Mouse (Mus musculus) neural tube, embryonic 14.5 days (tissue): ENCODE results near the gene Kctd13. TPM values are rescaled to one million over a fixed set of nuclear protein-coding genes. Genes with fewer than 3 reads are reported as not detected.

ENCODE experiments used
- ATAC-seq: fragments of 200-750 bp; cut with Nextera tagmentation; 2 replicates; pipeline ENCODE4 v1.8.0; 2017; ENCODE audit warnings: low read depth, mild to moderate bottlenecking, moderate TSS enrichment, moderate library complexity
- H3K27ac ChIP-seq: fragments of 300-500 bp; sonication (generic); 2 replicates; pipeline ENCODE4 v1.5.1; 2014; ENCODE audit warnings: low read depth, mild to moderate bottlenecking, control low read depth, low read length, moderate library complexity, mixed read lengths
- H3K27me3 ChIP-seq: fragments of 300-500 bp; sonication (generic); 2 replicates; pipeline ENCODE4 v1.6.1; 2014; ENCODE audit warnings: low read length; ENCODE audit not compliant: control insufficient read depth, insufficient read depth
- H3K36me3 ChIP-seq: fragments of 300-500 bp; sonication (generic); 2 replicates; pipeline ENCODE4 v1.6.1; 2014; ENCODE audit warnings: low read length, mixed read lengths; ENCODE audit not compliant: control insufficient read depth, insufficient read depth
- H3K4me1 ChIP-seq: fragments of 300-500 bp; sonication (generic); 2 replicates; pipeline ENCODE4 v1.6.1; 2014; ENCODE audit warnings: low read length; ENCODE audit not compliant: control insufficient read depth, insufficient read depth
- H3K4me2 ChIP-seq: fragments of 300-500 bp; sonication (generic); 2 replicates; pipeline ENCODE4 v1.6.1; 2014; ENCODE audit warnings: mild to moderate bottlenecking, low read depth, low read length, control low read depth
- H3K4me3 ChIP-seq: fragments of 300-500 bp; sonication (generic); 2 replicates; pipeline ENCODE4 v1.5.1; 2014; ENCODE audit warnings: low read depth, low read length, control low read depth, mixed read lengths
- H3K9ac ChIP-seq: fragments of 300-500 bp; sonication (generic); replicated peaks from 2 replicates; pipeline ENCODE4 v1.6.1; 2014; ENCODE audit warnings: low read depth, mild to moderate bottlenecking, control low read depth, low read length, mixed read lengths
- H3K9me3 ChIP-seq: fragments of 300-500 bp; sonication (generic); 2 replicates; pipeline ENCODE4 v1.6.1; 2016; ENCODE audit warnings: low read length; ENCODE audit not compliant: control insufficient read depth
- WGBS: fragments of 180-500 bp; shearing (Covaris S2); extraction: QIAGEN DNeasy Blood & Tissue Kit; methylation state at CpG from one replicate; pipeline ENCODE4 v1.1.7; 2014; 5-methylcytosine and 5-hydroxymethylcytosine counted together
- polyA plus RNA-seq: library from polyadenylated mRNA; unstranded; fragments of >200 nt; fragmentation: Nextera tagmentation; extraction: Ambion mirVana; gene quantifications from 2 replicates; pipeline ENCODE4 v1.2.1, GENCODE M21; 2014

The Kctd13 gene
- polyA plus RNA-seq, 1 experiment from 2014 or later: 103 TPM

DNA sequence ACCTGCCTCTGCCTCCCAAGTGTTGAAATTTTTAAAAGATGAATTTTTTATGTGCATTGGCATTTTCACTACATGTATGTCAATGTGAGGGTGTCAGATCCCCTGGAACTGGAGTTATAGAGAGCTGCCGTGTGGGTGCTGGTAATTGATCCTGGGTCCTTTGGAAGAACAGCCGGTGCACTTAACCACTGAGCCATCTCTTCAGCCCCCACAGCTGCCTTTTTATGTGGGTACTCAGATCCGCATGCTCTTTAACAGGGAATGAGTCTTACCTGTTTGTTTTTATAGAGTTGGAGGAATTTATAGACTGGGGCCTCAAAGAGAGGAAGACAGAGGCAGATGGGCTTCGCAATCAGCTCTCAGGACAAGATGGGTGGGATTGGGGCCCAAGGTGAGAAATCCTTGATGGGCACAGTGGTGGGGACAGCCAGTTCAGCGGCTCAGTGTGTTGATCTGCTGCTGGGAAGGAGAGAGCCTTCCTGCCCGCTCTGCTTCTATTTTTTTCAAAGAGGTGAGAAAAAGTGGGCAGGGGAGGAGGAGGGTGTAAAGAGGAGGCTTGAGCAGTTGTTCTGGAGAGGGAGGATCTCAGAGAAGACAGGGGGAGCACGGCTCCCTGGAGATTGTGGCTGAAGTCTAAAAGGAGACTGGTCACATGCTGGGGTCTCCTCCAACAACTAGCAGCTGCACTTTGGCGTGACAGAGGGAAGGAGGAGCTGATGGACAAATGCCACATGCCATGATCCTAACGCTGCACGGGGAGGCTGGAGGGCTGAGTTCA, 56.2 kb downstream of the Kctd13 start:
- Histone ChIP-seq H3K9me3 (no peaks in the 10 kb centered on the region), H3K4me3 (no peak overlapping the region), H3K27me3 (no peaks in the 10 kb centered on the region), H3K27ac (no peak overlapping the region), H3K4me2 (no peak overlapping the region), H3K4me1 (no peaks in the 10 kb centered on the region), H3K9ac (no peak overlapping the region), H3K36me3 (peaks cover 6% of the 10 kb centered on the region)
- 55% methylated on average over 10 of the region's 10 CpGs for WGBS
- ATAC-seq: no peak

DNA sequence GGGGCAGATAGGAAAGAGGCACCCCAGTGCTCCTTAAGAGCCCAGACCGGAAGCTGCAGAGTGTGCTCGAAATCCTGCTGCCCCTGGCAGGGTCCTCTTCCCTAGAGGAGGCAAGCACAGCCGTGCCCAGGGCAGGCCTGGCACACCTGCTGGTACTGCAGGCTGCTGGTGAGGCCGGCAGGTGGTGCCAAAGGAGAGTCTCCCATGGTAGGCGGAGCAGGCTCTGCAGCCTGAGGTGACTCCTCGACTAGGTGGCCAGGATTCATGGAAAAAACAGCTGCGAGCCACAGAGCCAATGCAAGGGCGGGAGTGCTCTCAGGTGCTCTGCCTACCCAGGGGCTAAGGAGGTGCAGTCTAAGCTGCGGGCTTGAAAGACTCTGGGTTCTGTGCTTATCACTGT, 57.6 kb downstream of the Kctd13 start:
- Histone ChIP-seq H3K4me2 (no peak overlapping the region), H3K9me3 (no peaks in the 10 kb centered on the region), H3K27ac (no peak overlapping the region), H3K9ac (no peak overlapping the region), H3K36me3 (peaks cover 1% of the 10 kb centered on the region; the same call in 1 of the 2 replicates), H3K4me1 (no peaks in the 10 kb centered on the region), H3K27me3 (no peaks in the 10 kb centered on the region), H3K4me3 (no peak overlapping the region)
- ATAC-seq: no peak
- 53% methylated on average over 9 of the region's 9 CpGs for WGBS

DNA sequence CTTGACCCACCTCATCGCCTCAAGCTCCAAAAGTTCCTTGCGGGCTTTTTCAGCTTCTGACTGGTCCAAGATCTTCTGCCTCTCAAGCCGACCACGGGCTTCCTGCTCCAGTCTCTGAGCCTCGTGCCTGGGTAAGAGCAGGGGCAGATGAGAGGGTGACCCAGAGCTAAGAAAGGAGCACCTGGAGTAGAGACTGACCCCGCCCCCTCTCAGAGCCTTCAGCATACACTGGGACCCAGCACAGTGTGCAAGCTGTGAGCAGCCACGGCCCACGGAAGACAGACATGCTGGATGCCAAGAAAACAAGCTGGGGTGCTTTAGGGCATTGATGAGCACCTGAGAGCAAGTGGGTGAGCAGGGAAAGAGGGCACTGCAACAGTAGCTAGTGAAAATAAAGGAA, 60.1 kb downstream of the Kctd13 start:
- ATAC-seq: no peak
- H3K4me2 ChIP-seq: no peak overlapping the region
- WGBS: 70% methylated on average over 8 of the region's 8 CpGs
- no peaks in the 10 kb centered on the region for H3K36me3 ChIP-seq
- H3K27me3 ChIP-seq: no peaks in the 10 kb centered on the region
- H3K4me3 ChIP-seq: no peak overlapping the region
- H3K4me1 ChIP-seq: no peaks in the 10 kb centered on the region
- H3K27ac ChIP-seq: no peak overlapping the region
- no peaks in the 10 kb centered on the region for H3K9me3 ChIP-seq
- H3K9ac ChIP-seq: no peak overlapping the region

Other genes starting within 250 kb of the Kctd13 start
- 132 and 140 TPM in 2 replicates for gene Bola2, start 233.5 kb upstream of the Kctd13 start, polyA plus RNA-seq
- gene Slx1b, start 233.1 kb upstream of the Kctd13 start, polyA plus RNA-seq: 11.2 and 13.1 TPM in 2 replicates
- gene Coro1a, start 221.1 kb upstream of the Kctd13 start, polyA plus RNA-seq: 98.8 and 104 TPM in 2 replicates
- gene Mapk3, start 169.3 kb upstream of the Kctd13 start, polyA plus RNA-seq: 85.0 and 85.9 TPM in 2 replicates
- gene Gdpd3, start 162.5 kb upstream of the Kctd13 start, polyA plus RNA-seq: 1.8 and 2.4 TPM in 2 replicates
- 219 and 246 TPM in 2 replicates for gene Ypel3, start 151.9 kb upstream of the Kctd13 start, polyA plus RNA-seq
- gene Tbx6, start 147.4 kb upstream of the Kctd13 start, polyA plus RNA-seq: 0.27 and 0.55 TPM in 2 replicates
- gene Ppp4c, start 136.4 kb upstream of the Kctd13 start, polyA plus RNA-seq: 154 and 168 TPM in 2 replicates
- gene Fam57b, start 131.2 kb upstream of the Kctd13 start, polyA plus RNA-seq: 50.9 and 64.4 TPM in 2 replicates
- gene 4930451I11Rik, start 97.2 kb upstream of the Kctd13 start, polyA plus RNA-seq: not detected in 2 replicates
- gene Doc2a, start 81.5 kb upstream of the Kctd13 start, polyA plus RNA-seq: 18.4 and 20.2 TPM in 2 replicates
- gene Hirip3, start 66.9 kb upstream of the Kctd13 start, polyA plus RNA-seq: 11.0 and 15.2 TPM in 2 replicates
- gene Ino80e, start 66.5 kb upstream of the Kctd13 start, polyA plus RNA-seq: 86.7 and 92.4 TPM in 2 replicates
- gene Taok2, start 44.2 kb upstream of the Kctd13 start, polyA plus RNA-seq: 28.9 and 36.5 TPM in 2 replicates
- 29.4 and 32.2 TPM in 2 replicates for gene Tmem219, start 6.0 kb upstream of the Kctd13 start, polyA plus RNA-seq
- gene Asphd1, start 20.7 kb downstream of the Kctd13 start, polyA plus RNA-seq: 5.8 and 10.6 TPM in 2 replicates
- gene Sez6l2, start 21.7 kb downstream of the Kctd13 start, polyA plus RNA-seq: 70.9 and 85.0 TPM in 2 replicates
- 105 and 107 TPM in 2 replicates for gene Cdipt, start 47.0 kb downstream of the Kctd13 start, polyA plus RNA-seq
- 0.86 and 1.2 TPM in 2 replicates for gene Cdiptos, start 47.2 kb downstream of the Kctd13 start, polyA plus RNA-seq
- 2.4 and 4.8 TPM in 2 replicates for gene Mvp, start 85.7 kb downstream of the Kctd13 start, polyA plus RNA-seq
- not detected in 2 replicates for gene Pagr1b, start 87.6 kb downstream of the Kctd13 start, polyA plus RNA-seq
- 30.4 and 46.9 TPM in 2 replicates for gene Pagr1a, start 88.5 kb downstream of the Kctd13 start, polyA plus RNA-seq
- gene Gm42742, start 92.2 kb downstream of the Kctd13 start, polyA plus RNA-seq: 36.3 and 60.2 TPM in 2 replicates
- gene Prrt2, start 92.3 kb downstream of the Kctd13 start, polyA plus RNA-seq: 41.4 and 63.5 TPM in 2 replicates
- 61.7 and 64.8 TPM in 2 replicates for gene Maz, start 98.2 kb downstream of the Kctd13 start, polyA plus RNA-seq
- 12.7 and 13.9 TPM in 2 replicates for gene Kif22, start 113.6 kb downstream of the Kctd13 start, polyA plus RNA-seq
- gene Zg16, start 158.4 kb downstream of the Kctd13 start, polyA plus RNA-seq: not detected in 2 replicates
- 1.4 and 1.6 TPM in 2 replicates for gene AI467606, start 162.5 kb downstream of the Kctd13 start, polyA plus RNA-seq
- gene Qprt, start 193.3 kb downstream of the Kctd13 start, polyA plus RNA-seq: 0.88 TPM in 1 of 2 replicates, not detected in the other
- gene Spn, start 208.9 kb downstream of the Kctd13 start, polyA plus RNA-seq: not detected in 2 replicates